Mouse (Mus musculus) stomach, postnatal 0 days (tissue): ENCODE results near the gene Stxbp4. TPM values are rescaled to one million over a fixed set of nuclear protein-coding genes. Genes with fewer than 3 reads are reported as not detected.

Experiments
- ATAC-seq: fragments of 200-750 bp; cut with Nextera tagmentation; 2 replicates; pipeline ENCODE4 v1.8.0; 2017; ENCODE audit not compliant: low FRiP score, low TSS enrichment
- DNase-seq: peaks from one replicate; pipeline ENCODE4 v3.0.0-alpha.2; 2016; ENCODE audit warnings: low spot score
- H3K27ac ChIP-seq: fragments of 300-500 bp; sonication (generic); replicated peaks from 2 replicates; pipeline ENCODE4 v1.5.1; 2014; ENCODE audit warnings: mild to moderate bottlenecking, control low read depth
- H3K27me3 ChIP-seq: fragments of 300-500 bp; sonication (generic); 2 replicates; pipeline ENCODE4 v1.6.1; 2014; ENCODE audit warnings: low read length; ENCODE audit not compliant: control insufficient read depth, insufficient read depth
- H3K36me3 ChIP-seq: fragments of 300-500 bp; sonication (generic); 2 replicates; pipeline ENCODE4 v1.6.1; 2014; ENCODE audit warnings: low read length, mixed read lengths; ENCODE audit not compliant: control insufficient read depth, insufficient read depth
- H3K4me1 ChIP-seq: fragments of 300-500 bp; sonication (generic); replicated peaks from 2 replicates; pipeline ENCODE4 v1.6.1; 2014; ENCODE audit warnings: antibody characterized with exemption; ENCODE audit not compliant: control insufficient read depth, insufficient read depth
- H3K4me2 ChIP-seq: fragments of 300-500 bp; sonication (generic); replicated peaks from 2 replicates; pipeline ENCODE4 v1.6.1; 2014; ENCODE audit warnings: low read depth, mild to moderate bottlenecking, control low read depth, moderate library complexity
- H3K4me3 ChIP-seq: fragments of 300-500 bp; sonication (generic); 2 replicates; pipeline ENCODE4 v1.5.1; 2014; ENCODE audit warnings: low read depth, low read length, control low read depth
- H3K9ac ChIP-seq: fragments of 300-500 bp; sonication (generic); 2 replicates; pipeline ENCODE4 v1.6.1; 2014; ENCODE audit warnings: mild to moderate bottlenecking, low read length, control low read depth, mixed read lengths
- H3K9me3 ChIP-seq: fragments of 300-500 bp; sonication (generic); 2 replicates; pipeline ENCODE4 v1.6.1; 2016; ENCODE audit warnings: low read length; ENCODE audit not compliant: control insufficient read depth
- CTCF ChIP-seq: IDR thresholded peaks from 2 replicates; pipeline ENCODE4 v1.5.1; 2016; ENCODE audit warnings: antibody characterized with exemption, low read depth, mild to moderate bottlenecking, moderate library complexity
- EP300 ChIP-seq: optimal IDR thresholded peaks from 2 replicates; pipeline ENCODE3; 2016; ENCODE audit warnings: antibody characterized with exemption
- WGBS: fragments of 180-500 bp; shearing (Covaris S2); extraction: QIAGEN DNeasy Blood & Tissue Kit; methylation state at CpG from one replicate; pipeline ENCODE4 v1.1.7; 2014; 5-methylcytosine and 5-hydroxymethylcytosine counted together
- polyA plus RNA-seq: library from polyadenylated mRNA; unstranded; fragments of >200 nt; fragmentation: Nextera tagmentation; extraction: Ambion mirVana; gene quantifications from 2 replicates; pipeline ENCODE4 v1.2.1, GENCODE M21; 2015

Stxbp4 gene
- polyA plus RNA-seq, 1 experiment from 2014 or later = 2.7 TPM

GRCm38 (mm10) chr11:90663052-90663451, 25.2 kb upstream of the Stxbp4 start:
- H3K4me1 ChIP-seq = peaks cover 11% of the 10 kb centered on the region; the same call in 1 of the 2 replicates
- ATAC-seq = peak; percentile 81
- DNase-seq = peak; percentile 46
- H3K27me3 ChIP-seq = no peaks in the 10 kb centered on the region
- no peak overlapping the region for H3K4me3 ChIP-seq
- H3K27ac ChIP-seq = peak overlapping the region; percentile 45; the same call in 1 of the 2 replicates
- no peak overlapping the region for H3K4me2 ChIP-seq
- TF ChIP-seq CTCF (no peak), EP300 (no peak)
- H3K9ac ChIP-seq = no peak overlapping the region
- WGBS = 56% methylated on average over 3 of the region's 3 CpGs
- H3K9me3 ChIP-seq = no peaks in the 10 kb centered on the region
- H3K36me3 ChIP-seq = 0 out of 2 replicates have a peak, but pooled peaks cover 5% of the 10 kb centered on the region

- peaks cover 6% of the 10 kb centered on the region; the same call in 1 of the 2 replicates for H3K4me1 ChIP-seq
- H3K27ac ChIP-seq = no peak overlapping the region
- ATAC-seq = no peak
- no peak for DNase-seq
- 74% methylated on average over 4 of the region's 4 CpGs for WGBS
- TF ChIP-seq EP300 (no peak), CTCF (no peak)
- no peaks in the 10 kb centered on the region for H3K27me3 ChIP-seq
- no peak overlapping the region for H3K4me3 ChIP-seq
- no peak overlapping the region for H3K4me2 ChIP-seq
- no peak overlapping the region for H3K9ac ChIP-seq
- H3K36me3 ChIP-seq = peaks cover 11% of the 10 kb centered on the region; the same call in 1 of the 2 replicates
- H3K9me3 ChIP-seq = no peaks in the 10 kb centered on the region
These were observed 22.8 kb upstream of the Stxbp4 start for GRCm38 (mm10) chr11:90660662-90661061.

GRCm38 (mm10) chr11:90657527-90657926, 19.6 kb upstream of the Stxbp4 start:
- DNase-seq = peak; percentile 61
- WGBS = 67% methylated on average over 12 of the region's 12 CpGs
- Histone ChIP-seq H3K27me3 (no peaks in the 10 kb centered on the region), H3K27ac (0 out of 2 replicates have a peak overlapping the region, but pooled peaks have one; percentile 49), H3K9me3 (no peaks in the 10 kb centered on the region), H3K4me3 (no peak overlapping the region), H3K36me3 (peaks cover 11% of the 10 kb centered on the region; the same call in 1 of the 2 replicates), H3K4me2 (no peak overlapping the region), H3K4me1 (no peaks in the 10 kb centered on the region), H3K9ac (no peak overlapping the region)
- TF ChIP-seq CTCF (no peak), EP300 (no peak)
- peak; percentile 91 for ATAC-seq

- WGBS = 84% methylated on average over 4 of the region's 4 CpGs
- no peaks in the 10 kb centered on the region for H3K9me3 ChIP-seq
- H3K27ac ChIP-seq = no peak overlapping the region
- no peaks in the 10 kb centered on the region for H3K27me3 ChIP-seq
- DNase-seq (no peak), ATAC-seq (no peak)
- H3K4me3 ChIP-seq = no peak overlapping the region
- H3K36me3 ChIP-seq = peaks cover 16% of the 10 kb centered on the region
- H3K9ac ChIP-seq = no peak overlapping the region
- no peaks in the 10 kb centered on the region for H3K4me1 ChIP-seq
- TF ChIP-seq CTCF (no peak), EP300 (no peak)
- no peak overlapping the region for H3K4me2 ChIP-seq
These were observed 14.7 kb upstream of the Stxbp4 start for GRCm38 (mm10) chr11:90652603-90653002.

GRCm38 (mm10) chr11:90650231-90650885, 12.5 kb upstream of the Stxbp4 start:
- Histone ChIP-seq H3K27ac (no peak overlapping the region), H3K36me3 (peaks cover 14% of the 10 kb centered on the region), H3K9ac (no peak overlapping the region), H3K4me1 (no peaks in the 10 kb centered on the region), H3K27me3 (no peaks in the 10 kb centered on the region), H3K4me3 (no peak overlapping the region), H3K4me2 (no peak overlapping the region), H3K9me3 (no peaks in the 10 kb centered on the region)
- ATAC-seq (no peak), DNase-seq (no peak)
- no peak for TF ChIP-seq EP300
- no peak for TF ChIP-seq CTCF
- 73% methylated on average over 9 of the region's 9 CpGs for WGBS

GRCm38 (mm10) chr11:90649777-90650176, 11.9 kb upstream of the Stxbp4 start:
- Histone ChIP-seq H3K4me3 (no peak overlapping the region), H3K27ac (no peak overlapping the region), H3K36me3 (peaks cover 20% of the 10 kb centered on the region), H3K27me3 (no peaks in the 10 kb centered on the region), H3K4me1 (no peaks in the 10 kb centered on the region), H3K9ac (no peak overlapping the region), H3K9me3 (no peaks in the 10 kb centered on the region), H3K4me2 (no peak overlapping the region)
- no peak for DNase-seq
- TF ChIP-seq CTCF (no peak), EP300 (no peak)
- 75% methylated on average over 6 of the region's 6 CpGs for WGBS
- ATAC-seq = no peak
